Mouse (Mus musculus) heart, embryonic 10.5 days (tissue): ENCODE results near the gene AC124108.1. TPM values are rescaled to one million over a fixed set of nuclear protein-coding genes. Genes with fewer than 3 reads are reported as not detected.

Experiments used
- DNase-seq: peaks from one replicate; pipeline ENCODE4 v3.0.0-alpha.2; 2017; ENCODE audit warnings: low spot score
- H3K27ac ChIP-seq: fragments of 300-500 bp; sonication (generic); 2 replicates; pipeline ENCODE4 v1.5.1; 2016; ENCODE audit warnings: mild to moderate bottlenecking
- H3K27me3 ChIP-seq: fragments of 300-500 bp; sonication (generic); 2 replicates; pipeline ENCODE4 v1.6.1; 2016; ENCODE audit warnings: mild to moderate bottlenecking; ENCODE audit not compliant: poor library complexity, insufficient read depth, severe bottlenecking
- H3K36me3 ChIP-seq: fragments of 300-500 bp; sonication (generic); 2 replicates; pipeline ENCODE4 v1.6.1; 2016; ENCODE audit warnings: mild to moderate bottlenecking, moderate library complexity
- H3K4me1 ChIP-seq: fragments of 300-500 bp; sonication (generic); 2 replicates; pipeline ENCODE4 v1.6.1; 2016; ENCODE audit warnings: mild to moderate bottlenecking
- H3K4me3 ChIP-seq: fragments of 300-500 bp; sonication (generic); 2 replicates; pipeline ENCODE4 v1.5.1; 2016; ENCODE audit warnings: mild to moderate bottlenecking, moderate library complexity
- H3K9me3 ChIP-seq: fragments of 300-500 bp; sonication (generic); 2 replicates; pipeline ENCODE4 v1.6.1; 2016; ENCODE audit warnings: mild to moderate bottlenecking, moderate library complexity
- WGBS: fragments of 180-500 bp; shearing (Covaris S2); methylation state at CpG from one replicate; pipeline ENCODE4 v1.1.7; 2016; 5-methylcytosine and 5-hydroxymethylcytosine counted together
- polyA plus RNA-seq: library from polyadenylated mRNA; unstranded; fragments of >200 nt; fragmentation: Nextera tagmentation; extraction: Ambion mirVana; gene quantifications from 2 replicates; pipeline ENCODE4 v1.2.1, GENCODE M21; 2016

AC124108.1 gene
- polyA plus RNA-seq, 1 experiment from 2014 or later, result not detected

GRCm38 (mm10) chr1:132198401-132199071 is 7.3 kb downstream of the AC124108.1 start:
- H3K27me3 ChIP-seq, result peaks cover 89% of the 10 kb centered on the region
- peaks cover 44% of the 10 kb centered on the region for H3K4me1 ChIP-seq
- WGBS, result 81% methylated on average over 16 of the region's 16 CpGs
- H3K4me3 ChIP-seq, result no peak overlapping the region
- no peaks in the 10 kb centered on the region for H3K36me3 ChIP-seq
- DNase-seq, result no peak
- H3K27ac ChIP-seq, result no peak overlapping the region
- no peaks in the 10 kb centered on the region for H3K9me3 ChIP-seq

GRCm38 (mm10) chr1:132199244-132199643 is 8.0 kb downstream of the AC124108.1 start:
- DNase-seq, result no peak
- H3K9me3 ChIP-seq, result no peaks in the 10 kb centered on the region
- no peak overlapping the region for H3K27ac ChIP-seq
- 69% methylated on average over 6 of the region's 6 CpGs for WGBS
- H3K27me3 ChIP-seq, result peaks cover 87% of the 10 kb centered on the region
- no peak overlapping the region for H3K4me3 ChIP-seq
- H3K4me1 ChIP-seq, result peaks cover 44% of the 10 kb centered on the region
- no peaks in the 10 kb centered on the region for H3K36me3 ChIP-seq

- DNase-seq, result no peak
- peak overlapping the region; percentile 33 for H3K4me3 ChIP-seq
- H3K27me3 ChIP-seq, result peaks cover 88% of the 10 kb centered on the region
- no peaks in the 10 kb centered on the region for H3K36me3 ChIP-seq
- H3K27ac ChIP-seq, result no peak overlapping the region
- H3K4me1 ChIP-seq, result peaks cover 37% of the 10 kb centered on the region
- no peaks in the 10 kb centered on the region for H3K9me3 ChIP-seq
- 8% methylated on average over 12 of the region's 12 CpGs for WGBS
These were observed 8.7 kb downstream of the AC124108.1 start for GRCm38 (mm10) chr1:132199934-132200333.

- H3K9me3 ChIP-seq, result no peaks in the 10 kb centered on the region
- H3K36me3 ChIP-seq, result no peaks in the 10 kb centered on the region
- WGBS, result 18% methylated on average over 11 of the region's 11 CpGs
- no peak for DNase-seq
- H3K27ac ChIP-seq, result no peak overlapping the region
- peaks cover 81% of the 10 kb centered on the region for H3K27me3 ChIP-seq
- H3K4me1 ChIP-seq, result peaks cover 37% of the 10 kb centered on the region
- peak overlapping the region; percentile 33; the same call in 1 of the 2 replicates for H3K4me3 ChIP-seq
These were observed 9.6 kb downstream of the AC124108.1 start for GRCm38 (mm10) chr1:132200562-132201510.

GRCm38 (mm10) chr1:132201511-132201860 is 10.2 kb downstream of the AC124108.1 start:
- no peak for DNase-seq
- Histone ChIP-seq H3K27ac (no peak overlapping the region), H3K27me3 (peaks cover 76% of the 10 kb centered on the region), H3K4me1 (peaks cover 37% of the 10 kb centered on the region), H3K4me3 (no peak overlapping the region), H3K36me3 (no peaks in the 10 kb centered on the region), H3K9me3 (no peaks in the 10 kb centered on the region)
- 28% methylated on average over 4 of the region's 4 CpGs for WGBS

- WGBS, result 62% methylated on average over 2 of the region's 2 CpGs
- Histone ChIP-seq H3K9me3 (no peaks in the 10 kb centered on the region), H3K4me3 (no peak overlapping the region), H3K36me3 (no peaks in the 10 kb centered on the region), H3K27me3 (peaks cover 71% of the 10 kb centered on the region), H3K27ac (no peak overlapping the region), H3K4me1 (peaks cover 41% of the 10 kb centered on the region)
- no peak for DNase-seq
These were observed 10.7 kb downstream of the AC124108.1 start for GRCm38 (mm10) chr1:132201936-132202335.

GRCm38 (mm10) chr1:132202771-132203170 is 11.5 kb downstream of the AC124108.1 start:
- WGBS, result 89% methylated on average over 5 of the region's 5 CpGs
- Histone ChIP-seq H3K27me3 (peaks cover 63% of the 10 kb centered on the region), H3K4me3 (no peak overlapping the region), H3K27ac (no peak overlapping the region), H3K4me1 (peaks cover 45% of the 10 kb centered on the region), H3K9me3 (no peaks in the 10 kb centered on the region), H3K36me3 (no peaks in the 10 kb centered on the region)
- DNase-seq, result no peak

GRCm38 (mm10) chr1:132205958-132206357 is 14.7 kb downstream of the AC124108.1 start:
- Histone ChIP-seq H3K36me3 (no peaks in the 10 kb centered on the region), H3K27ac (0 out of 2 replicates have a peak overlapping the region, but pooled peaks have one; percentile 7), H3K4me3 (no peak overlapping the region), H3K9me3 (no peaks in the 10 kb centered on the region), H3K4me1 (peaks cover 42% of the 10 kb centered on the region), H3K27me3 (peaks cover 48% of the 10 kb centered on the region)
- 41% methylated on average over 5 of the region's 5 CpGs for WGBS
- DNase-seq, result no peak

- Histone ChIP-seq H3K4me1 (peaks cover 49% of the 10 kb centered on the region), H3K36me3 (no peaks in the 10 kb centered on the region), H3K4me3 (no peak overlapping the region), H3K9me3 (no peaks in the 10 kb centered on the region), H3K27ac (peak overlapping the region; percentile 17; the same call in 1 of the 2 replicates), H3K27me3 (peaks cover 48% of the 10 kb centered on the region)
- WGBS, result 61% methylated on average over 3 of the region's 3 CpGs
- DNase-seq, result no peak
These were observed 15.6 kb downstream of the AC124108.1 start for GRCm38 (mm10) chr1:132206828-132207227.

GRCm38 (mm10) chr1:132208154-132208553 is 16.9 kb downstream of the AC124108.1 start:
- Histone ChIP-seq H3K4me1 (peaks cover 61% of the 10 kb centered on the region), H3K27me3 (peaks cover 40% of the 10 kb centered on the region), H3K27ac (no peak overlapping the region), H3K4me3 (no peak overlapping the region), H3K9me3 (no peaks in the 10 kb centered on the region), H3K36me3 (no peaks in the 10 kb centered on the region)
- peak; percentile 87 for DNase-seq
- WGBS, result 7% methylated on average over 4 of the region's 4 CpGs

- peaks cover 64% of the 10 kb centered on the region for H3K4me1 ChIP-seq
- no peak for DNase-seq
- no peaks in the 10 kb centered on the region for H3K36me3 ChIP-seq
- 77% methylated on average over 10 of the region's 10 CpGs for WGBS
- H3K27me3 ChIP-seq, result peaks cover 32% of the 10 kb centered on the region
- H3K4me3 ChIP-seq, result no peak overlapping the region
- H3K27ac ChIP-seq, result no peak overlapping the region
- H3K9me3 ChIP-seq, result no peaks in the 10 kb centered on the region
These were observed 18.1 kb downstream of the AC124108.1 start for GRCm38 (mm10) chr1:132209400-132209799.

GRCm38 (mm10) chr1:132210922-132211321 is 19.7 kb downstream of the AC124108.1 start:
- Histone ChIP-seq H3K4me1 (peaks cover 55% of the 10 kb centered on the region), H3K27ac (no peak overlapping the region), H3K4me3 (no peak overlapping the region), H3K36me3 (no peaks in the 10 kb centered on the region), H3K9me3 (no peaks in the 10 kb centered on the region), H3K27me3 (peaks cover 34% of the 10 kb centered on the region)
- WGBS, result 12% methylated on average over 7 of the region's 7 CpGs
- no peak for DNase-seq

- Histone ChIP-seq H3K9me3 (no peaks in the 10 kb centered on the region), H3K4me1 (peaks cover 48% of the 10 kb centered on the region), H3K27me3 (peaks cover 40% of the 10 kb centered on the region), H3K4me3 (peak overlapping the region; percentile 49), H3K36me3 (no peaks in the 10 kb centered on the region), H3K27ac (0 out of 2 replicates have a peak overlapping the region, but pooled peaks have one; percentile 25)
- DNase-seq, result no peak
- 30% methylated on average over 12 of the region's 12 CpGs for WGBS
These were observed 20.4 kb downstream of the AC124108.1 start for GRCm38 (mm10) chr1:132211672-132212071.
